Mouse (Mus musculus): ENCODE data around the gene Zfp91. TPM values are rescaled to one million over a fixed set of nuclear protein-coding genes. Genes with fewer than 3 reads are reported as not detected.
"Not testable (repeated sequence)": the region's sequence is repeated elsewhere in the genome, so short reads cannot be mapped to it uniquely, and the experiment has no call there.

The Zfp91 gene
- polyA plus RNA-seq, 1 experiment from 2014 or later = 22.1 TPM

DNA sequence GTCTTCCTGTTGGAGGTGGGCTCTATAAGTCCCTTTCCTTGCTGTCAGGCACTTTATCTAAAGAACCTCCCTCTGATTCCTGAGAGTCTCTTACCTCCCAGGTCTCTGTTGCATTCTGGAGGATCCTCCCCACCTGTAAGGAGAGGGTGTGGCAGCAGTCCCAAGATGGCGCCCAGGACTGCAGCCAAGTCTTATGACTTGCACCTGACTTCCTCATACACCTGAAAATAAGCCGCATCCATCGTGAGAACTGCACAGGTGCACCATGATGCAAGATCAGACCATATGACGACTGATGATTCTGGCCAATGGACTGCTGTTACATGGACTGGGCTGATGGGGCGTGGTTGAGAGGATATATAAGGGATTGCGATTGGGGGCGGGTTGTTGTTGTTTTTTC lies 74.3 kb downstream of the Zfp91 start:
- H3K4me1 ChIP-seq; H3K27ac ChIP-seq (replicated peaks); ATAC-seq (ENCODE audit: low FRiP score, low read depth); H3K4me2 ChIP-seq (replicated peaks); H3K9me3 ChIP-seq; H3K4me3 ChIP-seq; H3K27me3 ChIP-seq; H3K36me3 ChIP-seq; H3K9ac ChIP-seq (replicated peaks): not testable (repeated sequence)
- 91% methylated on average over 7 of the region's 7 CpGs for WGBS

DNA sequence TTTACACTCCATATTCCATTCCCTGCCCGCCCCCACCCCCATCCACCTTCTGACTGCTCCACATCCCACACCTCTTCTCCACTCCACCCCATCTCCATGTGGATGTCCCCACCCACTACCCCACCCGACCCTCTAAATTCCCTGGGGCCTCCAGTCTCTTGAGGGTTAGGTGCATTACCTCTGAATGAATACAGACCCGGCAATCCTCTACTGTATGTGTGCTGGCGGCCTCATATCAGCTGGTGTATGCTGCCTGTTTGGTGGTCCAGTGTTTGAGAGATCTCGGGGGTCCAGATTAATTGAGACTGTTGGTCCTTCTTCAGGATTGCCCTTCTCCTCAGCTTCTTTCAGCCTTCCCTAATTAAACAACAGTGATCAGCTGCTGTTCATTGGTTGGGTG lies 75.0 kb downstream of the Zfp91 start:
- not testable (repeated sequence) for H3K36me3 ChIP-seq; H3K9ac ChIP-seq (replicated peaks); ATAC-seq (ENCODE audit: low FRiP score, low read depth); H3K4me1 ChIP-seq; H3K4me2 ChIP-seq (replicated peaks); H3K27ac ChIP-seq (replicated peaks); H3K9me3 ChIP-seq; H3K4me3 ChIP-seq; H3K27me3 ChIP-seq
- 78% methylated on average over 5 of the region's 5 CpGs for WGBS

DNA sequence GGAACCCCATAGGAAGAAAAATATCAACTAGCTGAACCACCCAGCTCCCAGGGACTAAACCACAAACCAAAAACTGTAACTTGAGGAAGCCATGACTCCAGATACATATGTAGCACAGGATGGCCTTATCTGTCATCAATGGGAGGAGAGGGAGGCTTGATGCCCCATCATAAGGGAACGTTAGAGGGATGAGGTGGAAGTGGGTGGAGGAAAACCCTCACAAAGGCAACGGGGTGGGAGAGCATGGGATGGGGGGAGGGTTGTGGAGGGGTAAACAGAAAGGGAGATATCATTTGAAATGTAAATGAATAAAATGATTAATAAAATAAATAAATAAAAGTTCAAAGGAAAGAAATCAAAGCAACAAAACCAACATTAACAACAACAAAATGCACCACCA lies 75.5 kb downstream of the Zfp91 start:
- no peak overlapping the region for H3K4me3 ChIP-seq
- no peaks in the 10 kb centered on the region for H3K27me3 ChIP-seq
- no peaks in the 10 kb centered on the region for H3K9me3 ChIP-seq
- no peak for ATAC-seq (ENCODE audit: low FRiP score, low read depth)
- H3K4me1 ChIP-seq = no peaks in the 10 kb centered on the region
- no peak overlapping the region for H3K4me2 ChIP-seq (replicated peaks)
- 72% methylated on average over 2 of the region's 2 CpGs for WGBS
- no peaks in the 10 kb centered on the region for H3K36me3 ChIP-seq
- H3K9ac ChIP-seq (replicated peaks) = no peak overlapping the region
- no peak overlapping the region for H3K27ac ChIP-seq (replicated peaks)

DNA sequence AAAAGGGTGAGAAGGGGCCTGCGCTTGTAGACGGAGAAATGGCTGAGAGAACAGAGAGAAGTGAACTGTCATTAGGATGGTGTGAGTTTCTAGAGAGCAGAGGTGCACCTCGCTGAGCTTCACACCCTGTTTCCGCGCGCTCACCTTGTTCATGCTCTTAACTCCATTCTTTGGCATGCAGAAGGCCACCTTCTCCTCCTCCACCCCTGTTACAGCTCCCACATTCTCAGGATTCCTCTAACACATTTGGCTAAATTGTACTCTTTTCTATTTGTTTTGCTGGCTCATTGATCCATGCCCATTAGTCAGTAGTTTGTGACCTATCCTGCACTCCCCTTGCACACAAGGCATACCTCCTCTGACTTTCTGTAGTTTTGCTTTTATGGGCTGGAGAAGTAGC lies 76.7 kb downstream of the Zfp91 start:
- no peaks in the 10 kb centered on the region for H3K4me1 ChIP-seq
- 90% methylated on average over 6 of the region's 6 CpGs for WGBS

More for the DNA sequence above, 76.7 kb downstream of the Zfp91 start:
- no peaks in the 10 kb centered on the region for H3K9me3 ChIP-seq
- no peaks in the 10 kb centered on the region for H3K36me3 ChIP-seq
- H3K4me2 ChIP-seq (replicated peaks) = no peak overlapping the region
- H3K4me3 ChIP-seq = no peak overlapping the region
- H3K9ac ChIP-seq (replicated peaks) = no peak overlapping the region
- ATAC-seq (ENCODE audit: low FRiP score, low read depth) = no peak
- no peak overlapping the region for H3K27ac ChIP-seq (replicated peaks)
- no peaks in the 10 kb centered on the region for H3K27me3 ChIP-seq

Other genes with a start within 250 kb of the Zfp91 start
- not detected in 2 replicates for gene Gm4952, start 196.2 kb downstream of the Zfp91 start, polyA plus RNA-seq (2016; fragmentation: Nextera tagmentation; extraction: Ambion mirVana)
- not detected in 2 replicates for gene Glyat, start 162.8 kb downstream of the Zfp91 start, polyA plus RNA-seq (2016; fragmentation: Nextera tagmentation; extraction: Ambion mirVana)
- not detected in 2 replicates for gene Olfr1442, start 125.7 kb downstream of the Zfp91 start, polyA plus RNA-seq (2016; fragmentation: Nextera tagmentation; extraction: Ambion mirVana)
- not detected in 2 replicates for gene Olfr1443, start 118.0 kb downstream of the Zfp91 start, polyA plus RNA-seq (2016; fragmentation: Nextera tagmentation; extraction: Ambion mirVana)
- not detected in 2 replicates for gene Keg1, start 100.3 kb downstream of the Zfp91 start, polyA plus RNA-seq (2016; fragmentation: Nextera tagmentation; extraction: Ambion mirVana)
- 1.6 TPM in 2 replicates for gene Cntf, start 30.5 kb downstream of the Zfp91 start, polyA plus RNA-seq (2016; fragmentation: Nextera tagmentation; extraction: Ambion mirVana)
- gene Lpxn, start 67 bp upstream of the Zfp91 start, polyA plus RNA-seq (2016; fragmentation: Nextera tagmentation; extraction: Ambion mirVana) = 1.3 and 1.8 TPM in 2 replicates
- gene Gm5244, start 50.6 kb upstream of the Zfp91 start, polyA plus RNA-seq (2016; fragmentation: Nextera tagmentation; extraction: Ambion mirVana) = not detected in 2 replicates
- not detected in 2 replicates for gene Olfr1444, start 61.2 kb upstream of the Zfp91 start, polyA plus RNA-seq (2016; fragmentation: Nextera tagmentation; extraction: Ambion mirVana)
- gene Olfr1445, start 87.7 kb upstream of the Zfp91 start, polyA plus RNA-seq (2016; fragmentation: Nextera tagmentation; extraction: Ambion mirVana) = not detected in 2 replicates
- not detected in 2 replicates for gene Olfr1446, start 97.4 kb upstream of the Zfp91 start, polyA plus RNA-seq (2016; fragmentation: Nextera tagmentation; extraction: Ambion mirVana)
- gene Olfr1447, start 107.6 kb upstream of the Zfp91 start, polyA plus RNA-seq (2016; fragmentation: Nextera tagmentation; extraction: Ambion mirVana) = not detected in 2 replicates
- gene Olfr1448, start 128.3 kb upstream of the Zfp91 start, polyA plus RNA-seq (2016; fragmentation: Nextera tagmentation; extraction: Ambion mirVana) = not detected in 2 replicates
- gene Olfr1449, start 134.7 kb upstream of the Zfp91 start, polyA plus RNA-seq (2016; fragmentation: Nextera tagmentation; extraction: Ambion mirVana) = not detected in 2 replicates
- not detected in 2 replicates for gene Olfr1450, start 154.1 kb upstream of the Zfp91 start, polyA plus RNA-seq (2016; fragmentation: Nextera tagmentation; extraction: Ambion mirVana)
- not detected in 2 replicates for gene Olfr1451, start 198.9 kb upstream of the Zfp91 start, polyA plus RNA-seq (2016; fragmentation: Nextera tagmentation; extraction: Ambion mirVana)
- gene Olfr1453, start 232.2 kb upstream of the Zfp91 start, polyA plus RNA-seq (2016; fragmentation: Nextera tagmentation; extraction: Ambion mirVana) = not detected in 2 replicates